Mouse (Mus musculus) adrenal gland (tissue): ENCODE measurements around the gene Cabin1.

Experiments used
- intact Hi-C: fragments of 180-260 bp; cut with DNase I; formaldehyde crosslinking; loops from one replicate; pipeline ENCODE4 v1.15.1; 2025

Gene Cabin1

GRCm38 (mm10) chr10:75703504-75703903, 60.6 kb downstream of the Cabin1 start:
- intact Hi-C loops: loop anchor here (5.0 kb wide), 1 partner anchor 116 kb away; the partner anchor contains the start of gene Ggt5

DNA sequence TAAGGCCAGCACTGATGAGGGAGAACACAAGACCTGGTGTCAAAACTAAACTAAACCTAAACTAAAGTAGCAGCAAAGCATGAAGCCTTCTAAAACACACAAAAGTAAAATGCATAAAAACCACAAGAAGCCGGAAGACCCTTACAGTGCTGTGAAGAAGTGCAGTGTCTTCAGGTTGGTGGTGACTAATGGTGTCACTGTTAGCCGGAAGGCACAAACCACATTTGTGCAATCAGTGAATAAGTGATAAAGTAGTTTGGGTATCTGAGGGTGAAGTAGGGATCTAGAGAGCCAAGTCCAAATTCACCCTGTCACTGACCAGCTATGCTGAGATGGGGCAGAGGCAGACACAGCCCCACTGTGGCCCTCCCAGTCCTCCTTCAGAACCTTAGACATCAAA, 61.6 kb downstream of the Cabin1 start:
- intact Hi-C loops: loop anchor here (5.0 kb wide), 1 partner anchor 115 kb away; the partner anchor contains the start of gene Ggt5

DNA sequence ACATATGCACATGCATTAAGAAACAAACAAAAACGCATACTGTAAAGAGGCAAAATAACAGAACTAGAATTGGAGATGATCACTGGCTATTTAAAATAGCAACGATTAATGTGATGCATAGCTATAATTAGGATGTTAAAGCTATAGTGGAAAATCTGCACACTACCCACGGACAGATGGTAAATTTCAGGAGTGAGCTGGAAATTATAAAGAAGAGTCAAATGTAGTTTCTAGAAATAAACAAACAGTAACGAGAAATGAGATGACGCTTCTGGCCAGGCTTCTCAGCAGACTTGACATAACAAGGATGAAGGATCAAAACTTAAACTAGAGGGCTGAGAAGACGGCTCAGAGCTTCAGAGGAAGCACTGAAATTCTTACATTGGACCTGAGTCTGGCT, 62.9 kb downstream of the Cabin1 start:
- intact Hi-C loops: loop anchor here (5.0 kb wide), 1 partner anchor 114 kb away; the partner anchor contains the start of gene Ggt5

GRCm38 (mm10) chr10:75697693-75698092, 66.4 kb downstream of the Cabin1 start:
- intact Hi-C loops: no loop called here

- intact Hi-C loops: no loop called here
Observed at GRCm38 (mm10) chr10:75696597-75697355, 67.4 kb downstream of the Cabin1 start.

DNA sequence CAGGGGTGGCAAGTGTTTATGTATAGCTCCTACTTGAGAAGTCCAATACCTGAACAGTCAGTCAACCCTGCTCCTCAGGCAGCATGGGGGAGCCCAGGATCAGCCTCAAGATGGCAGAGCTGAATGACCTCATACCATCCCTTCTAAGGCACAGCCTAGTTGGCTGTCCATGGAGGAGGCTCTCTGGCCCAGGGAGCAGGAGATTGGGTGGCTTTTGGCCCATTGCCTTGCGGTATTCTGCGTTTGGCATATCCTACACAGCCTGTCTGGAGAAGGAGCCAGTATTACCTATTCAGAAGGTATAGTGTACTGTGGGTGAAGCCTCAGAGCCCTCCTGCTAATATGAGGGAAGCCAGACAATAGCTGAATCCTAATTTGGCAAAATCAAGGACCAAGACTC, 68.6 kb downstream of the Cabin1 start:
- intact Hi-C loops: no loop called here

- intact Hi-C loops: no loop called here
Observed at GRCm38 (mm10) chr10:75695078-75695477, 69.1 kb downstream of the Cabin1 start.

DNA sequence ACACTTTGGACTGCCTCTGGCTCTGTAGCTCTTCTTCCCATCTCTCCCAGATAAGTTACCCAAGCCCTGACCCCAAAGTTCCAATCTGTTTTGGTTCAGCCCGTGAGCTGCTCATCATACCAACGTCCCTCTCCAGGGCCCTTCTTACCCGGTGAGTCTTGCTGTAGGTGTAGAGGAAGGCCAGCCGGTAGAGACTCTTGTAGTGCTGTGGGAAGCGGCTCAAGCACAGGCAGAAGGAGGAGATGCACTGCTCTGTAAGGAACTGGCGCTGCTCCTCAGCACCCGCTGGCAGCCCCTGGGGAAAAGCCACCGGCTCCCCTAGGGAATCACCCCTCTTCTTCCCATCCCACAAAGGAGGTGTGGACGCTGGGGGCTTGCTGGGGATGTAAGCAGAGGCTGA, 69.6 kb downstream of the Cabin1 start:
- intact Hi-C loops: no loop called here

DNA sequence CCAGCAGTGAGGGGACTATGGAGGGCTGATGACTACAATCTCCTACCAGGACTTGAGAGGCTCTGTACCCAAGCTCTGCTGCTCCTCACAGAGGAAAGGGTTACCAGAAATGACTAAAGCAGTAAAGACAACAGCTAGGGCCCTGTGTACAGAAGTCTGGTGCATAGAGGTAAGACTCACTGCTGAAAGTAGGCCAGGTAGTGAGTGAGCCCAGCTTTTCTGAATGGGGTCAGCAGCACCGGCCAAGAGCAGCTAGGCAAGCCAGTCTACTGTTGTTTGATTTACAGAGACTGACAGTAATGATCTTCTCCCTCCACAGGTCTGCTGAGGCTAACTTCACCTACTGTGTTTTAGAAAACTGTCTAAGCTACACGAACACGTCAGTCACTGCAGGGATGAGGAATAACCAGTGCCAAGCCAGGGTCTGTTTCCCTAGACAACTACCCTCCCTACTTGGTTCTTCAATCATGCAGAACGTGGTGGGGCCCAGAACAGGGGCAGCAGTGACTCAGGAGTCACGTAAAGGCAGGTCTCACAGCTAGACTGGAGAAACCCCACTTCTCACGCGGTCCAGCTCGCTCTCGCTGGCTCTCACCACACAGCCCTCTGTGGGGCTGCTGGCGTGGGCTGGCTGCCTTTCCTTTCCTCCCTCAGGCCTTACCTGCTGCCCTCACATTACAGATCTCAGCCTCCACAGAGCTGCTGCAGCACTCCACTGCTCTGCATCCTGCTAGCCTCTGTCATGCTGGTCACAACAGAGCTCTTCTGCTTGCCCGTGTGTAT, 70.5 kb downstream of the Cabin1 start:
- intact Hi-C loops: no loop called here

DNA sequence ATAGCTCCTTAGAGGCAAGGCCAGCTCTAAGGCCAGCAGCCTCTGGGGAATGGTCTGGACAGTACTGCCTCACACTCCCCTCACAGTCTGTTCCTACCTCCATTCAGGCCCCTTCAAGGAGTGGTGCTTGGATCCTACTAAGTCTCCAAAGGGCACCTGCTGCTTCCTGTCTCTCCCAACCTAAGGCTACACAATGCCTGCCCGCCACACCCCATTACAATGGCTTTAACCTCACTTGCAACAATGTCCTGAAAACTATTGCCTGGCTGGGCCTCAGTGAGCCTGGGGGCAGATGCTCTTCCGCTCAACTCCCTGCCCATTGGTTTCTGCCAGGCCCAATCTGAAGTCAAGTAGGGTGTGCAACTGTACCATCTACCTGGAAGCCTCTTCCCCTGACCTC, 75.5 kb downstream of the Cabin1 start:
- intact Hi-C loops: no loop called here

- intact Hi-C loops: no loop called here
Observed at GRCm38 (mm10) chr10:75686724-75687123, 77.4 kb downstream of the Cabin1 start.

DNA sequence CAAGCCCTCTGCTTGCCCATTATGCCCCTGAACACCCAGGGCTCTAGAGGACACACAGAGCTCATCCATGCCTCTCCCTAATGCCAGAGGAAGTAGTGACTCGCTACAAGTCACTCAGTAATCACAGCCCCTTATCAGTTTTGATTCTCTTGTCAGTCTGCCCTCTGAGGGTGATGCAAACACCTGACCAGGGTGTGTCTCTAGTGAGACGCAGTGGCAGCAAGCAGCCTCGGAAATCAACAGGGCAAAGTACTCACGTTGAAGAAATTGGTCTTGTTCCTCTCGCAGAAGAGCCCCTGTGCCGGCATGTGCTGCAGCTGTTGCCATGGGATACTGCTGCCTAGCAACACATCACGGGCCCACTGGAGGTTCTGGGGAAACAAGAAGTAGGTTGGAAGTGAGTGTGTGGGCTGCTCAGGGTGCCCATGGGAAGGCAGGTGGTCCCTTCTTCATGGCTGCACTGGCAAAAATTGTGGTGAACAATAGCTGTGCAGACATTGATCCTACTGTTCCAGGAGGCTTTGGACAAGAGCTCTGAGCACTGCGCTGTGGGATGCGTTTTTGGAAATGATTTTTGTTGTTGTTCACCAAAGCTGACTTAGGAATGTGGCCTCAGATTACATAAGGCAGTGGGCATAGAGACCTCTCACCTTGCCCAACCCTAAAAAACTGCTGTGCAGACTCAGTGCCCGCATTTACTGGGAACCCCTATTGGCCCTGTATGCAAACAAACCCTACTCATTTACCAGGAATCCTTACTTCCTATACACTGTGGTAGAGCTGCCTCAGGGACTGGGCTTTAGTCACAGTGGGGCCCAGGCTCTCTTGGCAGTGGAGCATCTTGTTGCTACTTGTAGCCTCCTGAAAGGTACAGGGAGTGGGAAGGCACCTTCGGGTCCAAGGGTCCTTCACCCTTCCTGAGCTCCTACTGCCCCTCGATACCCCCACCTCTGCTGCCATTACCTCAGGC, 79.8 kb downstream of the Cabin1 start:
- intact Hi-C loops: no loop called here

- intact Hi-C loops: no loop called here
Observed at GRCm38 (mm10) chr10:75680574-75681001, 83.6 kb downstream of the Cabin1 start.

DNA sequence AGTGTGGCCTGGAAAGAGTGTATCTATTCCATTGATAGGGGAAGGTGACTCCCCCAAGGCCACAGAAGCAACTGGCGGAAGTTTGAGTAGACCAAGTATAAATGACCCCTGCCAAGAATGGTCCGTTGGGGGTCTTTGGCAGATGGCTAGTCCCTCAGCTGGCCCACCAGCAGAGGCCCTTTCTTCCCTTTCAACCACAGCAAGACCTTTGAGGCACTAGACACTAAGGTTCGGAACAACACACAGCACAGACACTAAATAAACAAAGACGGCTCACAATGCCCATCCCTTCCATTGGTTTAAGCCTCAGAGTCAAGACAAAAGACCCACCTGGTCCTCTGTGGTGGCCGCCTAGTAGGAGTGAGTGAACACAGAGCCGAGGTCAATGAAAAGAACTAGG, 84.9 kb downstream of the Cabin1 start:
- intact Hi-C loops: no loop called here

GRCm38 (mm10) chr10:75677989-75678388, 86.2 kb downstream of the Cabin1 start:
- intact Hi-C loops: no loop called here

GRCm38 (mm10) chr10:75677571-75677970, 86.6 kb downstream of the Cabin1 start:
- intact Hi-C loops: no loop called here

DNA sequence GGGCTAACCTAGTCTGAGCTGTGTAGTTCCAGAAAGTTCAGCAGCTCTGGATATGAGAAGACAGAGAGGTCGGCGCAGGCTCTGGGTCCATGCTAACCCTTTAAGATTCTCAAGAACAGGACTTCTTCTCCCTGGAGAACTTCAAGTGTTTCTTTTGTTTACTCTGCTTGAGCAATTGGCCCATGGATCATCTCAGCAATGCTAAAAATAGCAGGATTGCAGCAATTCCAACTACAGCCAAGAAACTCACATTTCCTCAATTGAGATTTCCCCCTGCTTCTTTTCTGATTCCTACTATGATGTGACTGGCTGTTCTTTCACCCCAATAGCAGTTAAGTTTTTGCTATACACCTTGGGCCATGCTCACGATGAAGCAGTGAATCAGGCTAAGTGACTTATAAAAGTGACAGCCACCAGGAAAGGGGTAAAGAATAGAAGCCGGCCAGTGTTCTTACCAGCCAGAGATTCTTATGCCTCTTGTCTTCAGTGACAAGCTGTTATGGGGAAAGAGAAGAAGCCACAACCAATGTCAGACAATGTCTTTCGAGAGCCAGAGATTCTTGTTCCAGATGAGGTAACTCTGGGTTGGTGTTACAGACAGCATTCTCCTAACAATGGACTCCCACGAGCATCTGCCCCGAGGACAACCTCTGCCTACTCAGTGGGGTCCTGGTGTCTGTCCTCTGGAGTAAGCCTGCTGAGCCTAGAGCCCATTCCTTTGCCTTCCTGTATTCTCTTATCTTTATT, 87.1 kb downstream of the Cabin1 start:
- intact Hi-C loops: no loop called here

DNA sequence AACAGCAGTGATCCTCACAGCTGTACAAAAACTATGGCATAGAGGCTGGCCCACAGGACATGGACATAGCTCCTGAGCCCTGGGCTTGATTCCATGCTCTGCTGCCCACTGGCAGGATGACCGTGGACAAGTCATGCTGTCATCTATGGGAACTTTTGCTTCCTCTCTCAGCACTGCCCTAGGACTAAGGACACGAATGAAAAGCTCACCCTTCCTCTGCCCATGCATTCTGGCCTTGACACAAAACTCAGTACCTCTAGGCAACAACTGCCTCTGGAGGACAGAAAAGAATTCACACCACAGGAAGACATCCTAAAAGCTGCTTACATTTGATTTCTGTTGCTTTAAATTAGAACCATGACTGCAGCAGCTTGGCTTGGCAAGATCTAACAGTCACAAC, 87.9 kb downstream of the Cabin1 start:
- intact Hi-C loops: no loop called here

DNA sequence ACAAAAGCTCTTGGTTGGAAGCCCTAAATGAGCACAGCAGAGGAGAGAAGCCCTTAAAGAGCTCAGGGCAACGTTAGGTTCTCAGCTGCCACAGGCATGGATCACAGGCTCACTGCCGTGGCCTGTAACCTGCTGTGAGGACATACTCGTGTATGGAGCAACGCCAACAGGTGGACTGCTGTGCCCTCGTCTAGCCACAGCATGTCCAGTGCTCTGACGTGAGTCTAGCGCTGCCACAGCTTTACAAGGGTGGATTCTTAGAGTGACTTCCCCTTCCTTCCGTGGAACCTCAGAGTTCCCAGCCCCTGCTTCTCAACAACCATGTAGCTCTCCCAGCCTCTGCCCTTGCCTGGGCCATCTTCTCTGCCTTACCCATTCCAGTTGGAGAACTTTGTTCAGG, 88.5 kb downstream of the Cabin1 start:
- intact Hi-C loops: no loop called here

DNA sequence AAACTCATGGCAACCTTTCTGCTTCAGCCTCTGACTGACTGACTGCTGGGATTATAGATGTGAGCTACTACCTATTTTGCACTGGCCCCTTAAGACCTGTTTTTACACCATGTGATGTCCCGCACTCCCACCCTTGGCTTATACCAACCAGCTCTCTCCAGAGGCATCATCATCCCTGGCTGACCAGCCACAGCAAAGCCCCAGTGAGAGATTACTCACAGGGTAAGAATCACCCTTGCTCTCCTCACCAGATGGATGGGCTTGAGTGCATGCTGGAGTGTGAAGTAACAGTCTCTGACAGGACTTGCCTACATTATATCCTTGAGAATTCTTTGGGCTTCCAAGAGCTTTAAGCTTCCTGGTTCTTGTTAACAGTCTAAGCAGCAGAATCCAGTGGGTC, 94.2 kb downstream of the Cabin1 start:
- intact Hi-C loops: no loop called here

- intact Hi-C loops: no loop called here
Observed at GRCm38 (mm10) chr10:75667911-75668270, 96.2 kb downstream of the Cabin1 start.
